Mouse (Mus musculus) erythroid progenitor cell, adult 5-6 weeks (primary cell): ENCODE measurements around the gene BC004004. TPM values are rescaled to one million over a fixed set of nuclear protein-coding genes. Genes with fewer than 3 reads are reported as not detected.
"Not testable (repeated sequence)": the region's sequence is repeated elsewhere in the genome, so short reads cannot be mapped to it uniquely, and the experiment has no call there.

Experiments
- ATAC-seq: replicated peaks from 2 replicates; pipeline ENCODE4 v1.8.0; 2016; ENCODE audit warnings: moderate number of reproducible peaks, mild to moderate bottlenecking, moderate TSS enrichment, inconsistent platforms; ENCODE audit not compliant: poor library complexity, low FRiP score, severe bottlenecking
- total RNA-seq, 2 experiments: library from RNA; stranded (forward) in 1 of 2; stranded (reverse) in 1 of 2; fragments of 150-400 nt in 1 of 2; fragments of 186-747, 209-891 nt in 1 of 2; gene quantifications; 2 replicates each; pipeline versions ENCODE4 v1.2.3 to v1.2.4; 2015 to 2017; ENCODE audit warnings: low replicate concordance in 2 of 2

Gene BC004004
- total RNA-seq, 2 experiments from 2014 or later, result 24.7 to 29.2 TPM

DNA sequence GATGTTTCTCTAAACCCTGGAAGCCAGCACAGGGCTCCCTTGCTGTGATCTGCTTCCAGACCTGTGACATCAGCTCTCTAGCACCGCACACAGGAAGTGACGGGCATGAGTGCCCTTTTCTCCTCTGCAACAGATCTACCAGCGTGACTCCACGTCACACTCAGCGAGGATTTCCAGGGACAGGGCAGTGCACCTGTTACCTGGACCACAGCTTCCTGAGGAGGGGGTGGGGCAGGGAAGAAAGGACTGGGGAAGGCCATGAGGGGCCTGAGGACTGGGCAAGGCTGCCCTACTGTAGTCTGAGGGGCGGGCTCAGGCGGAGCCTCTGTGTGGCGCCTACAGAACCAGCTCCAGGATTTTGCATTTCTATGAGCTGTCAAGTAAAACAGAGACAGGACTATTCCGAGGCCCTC is 73.0 kb downstream of the BC004004 start:
- ATAC-seq, result no peak

DNA sequence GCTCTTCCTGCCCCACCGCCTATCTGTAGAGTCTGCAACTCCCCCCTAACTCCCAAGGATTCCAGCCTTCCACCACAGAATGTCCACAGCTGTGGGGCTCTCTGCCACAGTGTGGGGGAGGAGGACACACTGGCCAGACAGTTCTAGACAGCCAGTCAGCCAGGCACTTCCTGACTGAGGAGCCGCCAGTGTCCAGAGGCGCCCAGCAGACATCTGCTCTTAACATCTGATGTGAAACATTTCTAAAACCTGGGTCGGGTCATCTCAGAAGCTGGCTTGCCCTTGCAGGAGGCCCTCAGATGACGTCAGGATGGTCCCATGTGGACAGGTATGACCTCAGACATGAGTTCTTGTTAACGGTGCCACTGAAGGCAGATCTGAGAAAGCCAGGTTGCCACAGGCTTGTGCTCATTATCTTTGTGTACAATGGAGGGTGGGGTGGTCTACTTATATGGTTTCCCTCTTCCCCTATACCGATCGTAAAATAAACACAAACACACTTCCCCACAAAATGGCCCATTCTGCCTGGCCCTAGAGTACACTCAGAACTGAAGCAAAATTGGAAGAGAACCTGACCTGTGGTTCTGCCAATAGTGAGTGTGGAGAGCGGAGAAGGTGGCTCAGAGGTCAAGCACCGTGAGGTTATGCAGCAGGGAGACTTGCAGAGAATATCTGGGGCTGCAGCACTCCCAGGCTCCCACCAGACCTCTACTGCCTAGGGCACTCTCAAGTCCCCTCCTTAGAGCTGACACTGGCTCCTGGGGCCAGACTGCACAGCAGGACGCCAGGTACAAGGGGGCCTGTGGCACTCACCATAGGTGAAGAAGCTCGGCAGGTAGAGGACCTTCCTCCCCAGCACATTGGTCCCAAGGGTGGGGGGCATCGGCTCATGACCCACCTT is 73.7 kb downstream of the BC004004 start:
- ATAC-seq, result no peak

DNA sequence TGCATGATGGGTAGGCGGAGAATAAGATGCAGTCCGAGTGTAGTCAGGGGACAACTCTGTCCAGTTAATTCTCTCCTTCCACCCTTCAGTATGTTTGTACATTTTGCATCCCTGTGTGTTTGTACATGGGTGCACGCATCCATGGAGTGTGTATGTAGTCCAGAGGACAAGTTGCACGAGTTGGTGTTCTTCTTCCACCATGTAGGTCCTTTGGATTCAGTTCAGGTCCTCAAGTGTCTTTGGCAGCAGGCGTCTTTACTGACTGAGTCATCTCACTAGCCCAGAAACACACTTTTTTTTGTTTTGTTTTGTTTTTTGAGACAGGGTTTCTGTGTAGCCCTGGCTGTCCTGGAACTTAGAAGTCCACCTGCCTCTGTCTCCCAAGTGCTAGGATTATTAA is 74.7 kb downstream of the BC004004 start:
- ATAC-seq, result no peak

DNA sequence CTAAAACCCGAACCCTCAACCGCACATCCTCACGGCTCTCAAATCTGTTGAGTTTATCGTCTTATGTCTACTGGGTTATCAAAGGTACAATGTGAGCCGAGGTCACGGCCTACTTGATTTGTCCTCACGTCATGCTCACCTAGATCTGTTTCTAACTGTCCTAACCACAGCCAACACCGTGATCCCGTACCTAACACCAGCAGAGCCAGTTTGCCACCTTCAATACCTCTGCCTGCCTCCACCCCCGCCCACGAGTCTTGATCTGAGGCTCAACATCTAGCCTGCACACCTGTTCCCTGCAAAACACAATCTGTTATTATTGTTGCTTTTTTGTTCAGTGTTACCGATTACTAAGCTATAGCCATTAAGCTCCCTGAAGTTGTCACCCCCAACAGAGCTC is 76.7 kb downstream of the BC004004 start:
- ATAC-seq, result no peak

DNA sequence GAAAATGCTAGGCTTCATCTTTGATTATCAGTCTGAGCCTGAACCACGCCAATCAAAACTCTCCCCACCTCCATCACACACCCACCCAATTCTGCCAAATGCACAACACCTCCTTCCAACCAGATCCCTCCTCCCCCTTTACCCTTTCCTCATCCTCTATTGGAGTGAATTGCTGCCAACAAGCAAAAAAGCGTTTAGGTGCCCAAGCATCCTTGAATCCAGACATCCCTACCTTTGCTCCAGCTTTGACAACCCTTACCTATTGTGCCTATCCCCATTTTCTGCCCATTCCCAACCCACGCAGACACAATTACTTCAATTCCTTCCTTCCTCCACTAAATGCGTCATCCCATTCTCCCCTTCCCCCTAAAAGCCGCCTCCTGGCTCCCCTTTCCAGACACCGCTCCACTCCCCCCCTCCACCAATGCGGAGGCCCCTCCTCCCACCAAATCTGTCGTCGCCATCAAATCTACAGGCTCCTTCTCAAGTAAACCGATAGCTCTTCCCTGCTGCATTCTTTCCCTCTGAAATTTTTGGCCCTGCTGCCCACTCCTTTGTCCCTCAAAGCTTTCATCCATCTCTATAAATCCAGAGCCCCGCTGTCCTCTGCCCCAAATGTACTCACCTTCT is 78.0 kb downstream of the BC004004 start:
- ATAC-seq, result no peak

DNA sequence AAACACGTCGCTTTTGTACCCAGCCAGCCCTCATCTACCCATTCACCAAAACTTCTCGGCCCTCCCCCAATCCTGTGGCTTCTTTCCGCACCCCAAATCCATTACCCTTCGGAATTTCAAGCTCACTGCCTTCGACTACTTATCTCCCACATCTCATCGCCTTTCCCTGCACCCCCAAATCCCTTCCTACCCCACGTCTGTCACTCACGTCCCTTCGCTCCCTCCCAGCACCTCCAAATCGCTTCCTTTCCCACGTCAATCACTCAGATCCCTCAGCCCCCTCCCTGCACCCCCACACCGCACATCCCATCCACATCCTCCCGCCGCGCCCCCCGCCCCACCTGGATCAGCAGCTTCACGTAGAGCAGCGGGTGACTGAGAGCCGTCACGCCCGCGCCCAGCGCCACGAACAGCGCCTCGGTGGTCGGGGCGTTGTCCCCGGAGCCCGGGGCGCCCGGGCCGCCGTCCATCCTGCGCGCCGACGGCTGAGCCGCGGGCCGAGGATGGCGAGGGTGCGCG is 78.6 kb downstream of the BC004004 start:
- ATAC-seq, result no peak; the same call in 1 of the 2 replicates

DNA sequence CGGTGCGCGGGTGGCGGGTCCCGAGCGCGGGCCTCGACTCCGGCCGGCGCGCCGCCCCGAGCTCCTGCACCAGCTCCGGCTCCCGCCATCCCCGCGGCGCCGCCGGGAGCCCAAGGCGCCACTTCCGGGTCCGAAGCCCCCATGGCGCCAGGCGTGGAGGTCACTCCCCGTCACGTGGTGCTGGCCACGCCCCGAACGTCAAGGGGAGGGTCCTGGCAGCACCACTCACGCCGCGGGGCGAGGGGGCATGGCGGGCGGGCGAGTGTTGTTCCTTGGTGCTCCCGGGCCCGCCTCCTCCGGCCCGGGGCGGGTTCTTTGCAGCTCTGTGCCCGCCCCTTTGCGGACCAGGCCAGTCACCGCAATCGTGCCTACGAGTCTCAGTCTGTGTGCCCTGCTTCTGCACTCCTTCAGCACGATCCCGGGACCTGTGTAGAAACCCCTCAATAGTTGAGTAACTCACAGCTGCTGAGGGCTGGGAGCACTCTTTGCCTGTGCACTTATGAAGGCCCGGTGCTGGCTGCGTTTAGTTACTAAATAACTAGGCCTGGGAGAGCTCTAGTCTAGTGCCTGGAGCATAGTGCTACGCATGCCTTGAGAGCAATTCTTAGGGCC is 79.2 kb downstream of the BC004004 start, which contains the start of gene Mtch1:
Mtch1 (minus strand) TSS at position 290 of the 612 bp plus-strand sequence.
- ATAC-seq, result peak; percentile 99

DNA sequence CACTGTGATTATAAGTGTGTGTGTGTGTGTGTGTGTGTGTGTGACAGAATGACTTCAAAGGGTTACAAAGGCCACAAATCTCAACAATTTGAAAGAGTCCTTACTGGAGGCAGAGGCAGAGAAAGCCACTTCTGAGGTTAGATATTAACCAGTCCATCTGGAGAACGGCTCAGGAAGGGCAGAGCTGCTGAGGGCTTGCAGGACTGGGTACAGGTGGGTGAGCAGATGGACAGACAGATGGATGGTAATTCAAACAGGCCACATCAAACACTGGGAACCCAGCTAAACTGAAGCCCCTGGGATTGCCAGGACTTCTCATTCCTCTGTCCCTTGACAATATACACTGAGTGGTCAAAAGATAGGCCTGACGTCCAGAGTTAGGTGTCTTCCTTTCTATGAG is 80.4 kb downstream of the BC004004 start:
- no peak for ATAC-seq

DNA sequence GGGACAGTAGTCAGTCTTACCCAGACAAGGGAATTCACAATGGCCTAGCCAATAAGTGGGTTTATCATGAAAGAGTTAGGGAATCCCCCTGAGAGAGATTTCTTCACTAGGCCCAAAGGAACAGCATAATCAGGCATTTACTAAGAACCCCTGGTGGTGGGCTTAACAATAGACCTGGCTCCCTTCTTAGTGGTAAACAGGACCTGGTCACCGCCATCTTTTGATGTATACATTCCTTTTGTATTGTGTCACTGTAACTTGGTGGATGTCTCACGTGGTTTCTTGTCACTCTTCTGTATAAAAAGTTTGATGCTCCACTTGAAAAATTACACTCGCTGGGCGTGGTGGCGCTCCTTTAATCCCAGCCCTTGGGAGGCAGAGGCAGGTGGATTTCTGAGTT is 82.5 kb downstream of the BC004004 start:
- ATAC-seq, result not testable (repeated sequence)

DNA sequence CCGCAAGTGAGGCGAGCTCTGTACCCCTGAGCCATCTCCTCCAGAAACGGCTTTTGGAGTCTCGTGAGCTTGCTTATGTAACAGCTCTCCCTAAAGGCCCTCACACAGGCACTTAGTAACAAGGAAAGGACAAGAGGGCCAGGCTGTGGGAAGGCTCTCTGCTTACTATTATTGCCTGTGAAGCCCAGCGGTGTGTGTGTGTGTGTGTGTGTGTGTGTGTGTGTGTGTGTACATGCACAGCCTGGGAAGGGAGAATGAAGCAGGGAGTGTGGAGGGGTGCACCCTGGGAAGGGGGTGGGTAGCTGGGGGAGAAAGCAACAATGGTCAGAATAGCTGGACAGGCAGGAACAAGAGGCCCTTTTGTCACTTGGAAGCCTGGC is 86.9 kb downstream of the BC004004 start:
- ATAC-seq, result no peak

DNA sequence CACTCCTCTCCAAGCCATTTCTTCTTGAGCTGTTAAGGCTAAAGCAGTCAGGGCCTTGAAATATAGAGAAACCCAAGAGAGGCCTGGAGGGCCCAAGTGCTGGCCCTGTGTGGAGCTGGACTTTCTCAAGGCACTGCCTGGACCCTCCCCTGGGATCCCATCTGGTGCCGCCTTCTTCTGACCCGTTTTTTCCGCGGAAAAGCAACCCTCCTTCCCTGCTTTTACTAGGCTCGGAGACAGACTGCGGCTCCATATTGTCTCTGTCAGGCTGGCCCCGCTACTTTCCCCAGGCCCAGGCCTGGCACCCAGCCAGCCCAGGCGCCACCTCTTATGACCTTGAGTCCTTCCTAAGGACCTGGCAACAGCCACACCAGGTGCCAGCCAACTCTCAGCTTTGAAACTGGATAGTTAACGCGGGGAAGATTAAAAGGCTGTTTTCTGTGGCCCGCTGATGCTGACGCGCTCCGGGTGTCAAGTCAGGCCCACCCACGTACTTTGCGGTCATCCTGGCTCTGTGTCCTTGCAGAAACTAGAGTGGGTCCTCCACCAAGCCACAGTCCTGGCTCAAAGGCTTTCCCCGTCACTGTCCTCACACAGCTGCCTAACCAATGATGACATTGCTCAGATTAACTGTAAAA is 87.4 kb downstream of the BC004004 start:
- no peak for ATAC-seq

DNA sequence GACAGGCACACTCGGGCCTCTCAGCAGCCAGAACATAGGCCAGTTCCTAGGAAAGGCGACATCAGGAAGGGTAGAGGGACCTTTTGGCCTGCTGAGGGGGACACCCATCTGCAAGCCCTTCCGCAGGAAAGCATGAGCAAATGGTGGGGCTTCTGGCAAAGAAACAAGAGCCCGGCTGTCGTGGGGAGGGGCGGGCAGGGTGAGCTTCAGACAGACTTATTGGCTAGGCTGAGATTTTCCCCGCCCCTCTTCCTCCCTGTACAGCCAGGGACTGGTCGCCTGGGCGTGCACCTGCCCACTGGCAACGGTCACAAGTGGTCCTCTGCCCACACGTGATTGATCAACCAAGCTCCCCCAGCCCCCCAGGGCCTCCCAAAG is 87.9 kb downstream of the BC004004 start:
- ATAC-seq, result no peak

DNA sequence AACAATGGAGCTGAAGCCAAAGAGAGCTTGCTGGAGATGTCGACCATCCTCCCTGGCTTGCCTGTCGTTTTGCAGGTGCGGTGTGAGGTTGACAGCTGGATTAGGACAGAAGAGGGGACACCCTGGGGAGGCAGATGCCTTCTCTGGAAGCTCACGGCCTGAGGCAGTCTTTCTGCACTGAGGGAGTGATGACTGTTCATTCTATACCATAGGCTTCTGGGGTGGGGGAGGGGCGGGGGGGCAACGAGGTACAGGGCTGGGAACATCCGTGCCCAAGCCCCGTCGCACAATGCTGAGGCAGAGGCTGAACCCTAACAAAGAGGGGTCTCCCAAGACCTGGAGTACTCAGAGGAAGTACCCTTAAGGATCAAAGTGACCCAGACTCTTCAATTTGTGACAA is 88.3 kb downstream of the BC004004 start:
- ATAC-seq, result no peak

DNA sequence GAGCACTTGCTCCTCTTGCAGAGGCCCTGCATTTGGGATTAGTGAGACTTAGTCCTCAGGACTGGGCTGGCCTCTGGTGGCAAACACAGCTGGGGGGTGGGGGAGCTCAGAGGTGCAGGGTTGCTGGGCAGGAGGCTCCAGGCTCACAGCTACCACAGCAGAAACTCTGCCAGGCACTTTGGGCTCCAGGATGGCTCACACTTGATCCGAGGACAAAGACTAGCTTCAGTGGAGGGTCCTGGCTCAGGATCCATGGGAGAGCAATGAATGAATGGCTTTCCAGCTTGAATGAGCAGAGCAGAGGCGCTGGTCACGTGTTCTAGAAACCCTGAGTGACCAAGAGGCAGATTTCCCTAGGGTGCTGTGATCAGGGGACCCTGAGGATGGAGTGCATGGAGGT is 90.3 kb downstream of the BC004004 start:
- no peak for ATAC-seq

DNA sequence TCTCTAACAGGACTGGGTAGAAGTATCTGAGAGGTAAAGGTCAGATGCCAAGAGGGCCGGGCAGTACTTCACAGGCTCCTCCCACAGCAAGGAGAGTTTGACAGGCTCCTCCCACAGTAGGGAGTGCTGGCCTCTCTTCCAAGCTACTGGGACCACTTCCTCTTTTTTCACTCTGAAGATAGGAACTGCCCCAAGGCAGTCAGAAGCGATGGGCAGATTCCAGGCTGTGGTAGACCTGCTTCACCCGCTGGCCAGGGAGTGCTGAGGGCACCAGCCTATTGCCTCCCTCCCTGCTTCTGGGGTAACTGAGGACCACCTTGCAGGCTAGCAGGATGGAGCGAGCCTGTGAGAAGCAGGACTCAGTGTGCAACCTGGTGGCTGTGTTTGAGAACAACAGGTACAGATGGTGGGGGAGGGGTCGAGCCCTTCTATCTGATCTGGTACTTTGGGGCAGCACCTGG is 92.2 kb downstream of the BC004004 start, which contains the start of gene Fgd2:
Fgd2 (plus strand) TSS at position 154 of the 461 bp plus-strand sequence.
- ATAC-seq, result no peak

DNA sequence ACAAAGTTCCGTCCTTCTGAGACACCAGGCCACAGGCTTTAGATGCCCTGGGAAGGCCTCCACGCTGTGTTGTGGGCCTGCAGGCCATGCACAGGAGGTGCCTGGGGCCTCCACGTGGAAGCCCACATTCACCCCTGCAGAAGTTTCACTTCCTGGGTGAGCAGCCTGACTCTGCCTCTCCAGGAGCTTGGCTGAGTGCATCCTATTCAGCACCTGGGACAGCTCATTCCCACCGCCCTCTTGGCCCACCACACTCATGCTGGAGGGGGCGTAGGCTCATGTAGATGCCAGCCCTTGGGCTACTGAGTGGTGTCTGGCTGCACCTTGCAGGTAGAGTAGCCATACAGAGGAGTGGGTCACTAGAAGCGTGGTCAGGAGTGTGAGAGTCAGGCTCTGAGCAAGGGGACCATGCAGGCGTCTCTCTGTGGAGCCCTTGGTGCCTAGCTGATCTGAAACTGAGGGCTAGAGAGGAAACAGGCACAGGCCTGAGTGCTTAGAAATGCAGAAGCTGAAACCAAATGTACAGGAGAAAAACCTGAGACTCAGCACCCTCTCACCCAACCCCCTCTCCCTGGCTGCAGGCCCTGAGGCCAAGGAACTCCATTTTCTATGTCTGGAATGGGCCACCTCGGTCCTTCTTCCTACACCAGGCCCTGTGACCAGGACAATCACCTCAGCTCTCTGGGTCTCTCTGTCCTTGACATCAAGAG is 93.5 kb downstream of the BC004004 start:
- no peak for ATAC-seq

DNA sequence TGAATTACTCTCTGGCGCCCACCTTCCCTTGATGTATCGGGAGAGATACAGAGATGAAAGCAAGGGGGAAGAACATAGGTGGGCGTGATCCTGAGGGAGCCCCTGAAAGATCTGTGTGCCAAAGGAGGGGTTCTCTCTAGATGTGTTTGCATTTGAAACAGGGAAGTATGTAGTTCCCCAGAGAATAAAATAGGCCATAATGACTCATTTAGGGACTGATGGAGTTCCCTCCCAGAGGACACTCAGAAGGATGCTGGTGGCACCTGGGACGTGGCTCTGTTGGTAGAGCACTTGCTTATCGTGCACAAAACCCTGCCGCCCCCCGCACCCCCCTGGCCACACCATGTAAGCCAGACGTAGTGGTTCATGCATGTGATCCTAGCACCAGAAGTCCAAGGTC is 94.5 kb downstream of the BC004004 start:
- no peak for ATAC-seq
